Mouse (Mus musculus) thymus, postnatal 4 days (tissue): Measurements from ENCODE around the gene Ralb.

Experiments
- DNase-seq: peaks from one replicate; pipeline ENCODE4 v3.0.0; 2021

Ralb gene

GRCm38 (mm10) chr1:119504260-119505062, at the start of gene Ralb:
Ralb (minus strand) TSS chr1:119504794.
- DNase-seq, result peak; percentile 91

- no peak for DNase-seq
Measured at GRCm38 (mm10) chr1:119551651-119552050, 47.1 kb upstream of the Ralb start.

GRCm38 (mm10) chr1:119550064-119550463, 45.5 kb upstream of the Ralb start:
- no peak for DNase-seq

- no peak for DNase-seq
Measured at GRCm38 (mm10) chr1:119549327-119549689, 44.7 kb upstream of the Ralb start.

GRCm38 (mm10) chr1:119548668-119549326, 44.2 kb upstream of the Ralb start:
- DNase-seq, result peak; percentile 88

- DNase-seq, result no peak
Measured at GRCm38 (mm10) chr1:119546490-119546889, 41.9 kb upstream of the Ralb start.

GRCm38 (mm10) chr1:119545671-119546070, 41.1 kb upstream of the Ralb start:
- no peak for DNase-seq

- DNase-seq, result no peak
Measured at GRCm38 (mm10) chr1:119545164-119545563, 40.6 kb upstream of the Ralb start.

GRCm38 (mm10) chr1:119544611-119545155, 40.1 kb upstream of the Ralb start:
- DNase-seq, result no peak

- no peak for DNase-seq
Measured at GRCm38 (mm10) chr1:119543316-119543715, 38.7 kb upstream of the Ralb start.

GRCm38 (mm10) chr1:119541570-119541969, 37.0 kb upstream of the Ralb start:
- no peak for DNase-seq

- DNase-seq, result no peak
Measured at GRCm38 (mm10) chr1:119540836-119541557, 36.4 kb upstream of the Ralb start.

GRCm38 (mm10) chr1:119539252-119539651, 34.7 kb upstream of the Ralb start:
- no peak for DNase-seq

- no peak for DNase-seq
Measured at GRCm38 (mm10) chr1:119537651-119538050, 33.1 kb upstream of the Ralb start.

- no peak for DNase-seq
Measured at GRCm38 (mm10) chr1:119536122-119536521, 31.5 kb upstream of the Ralb start.

- DNase-seq, result no peak
Measured at GRCm38 (mm10) chr1:119534341-119534740, 29.7 kb upstream of the Ralb start.

GRCm38 (mm10) chr1:119533093-119533805, 28.7 kb upstream of the Ralb start:
- DNase-seq, result no peak

- DNase-seq, result no peak
Measured at GRCm38 (mm10) chr1:119532165-119532564, 27.6 kb upstream of the Ralb start.

GRCm38 (mm10) chr1:119530941-119531340, 26.3 kb upstream of the Ralb start:
- DNase-seq, result no peak

GRCm38 (mm10) chr1:119525689-119526591, 21.3 kb upstream of the Ralb start, which contains the start of gene Tmem185b:
Tmem185b (plus strand) TSS chr1:119526160.
- DNase-seq, result peak; percentile 97

- no peak for DNase-seq
Measured at GRCm38 (mm10) chr1:119525004-119525444, 20.4 kb upstream of the Ralb start.
